Mouse (Mus musculus) kidney, adult 8-10 months (tissue): ENCODE measurements around the gene Mast4.

Experiments used
- DNase-seq, 2 experiments: peaks; one replicate each; pipeline ENCODE4 v3.0.0; 2022

Gene Mast4

DNA sequence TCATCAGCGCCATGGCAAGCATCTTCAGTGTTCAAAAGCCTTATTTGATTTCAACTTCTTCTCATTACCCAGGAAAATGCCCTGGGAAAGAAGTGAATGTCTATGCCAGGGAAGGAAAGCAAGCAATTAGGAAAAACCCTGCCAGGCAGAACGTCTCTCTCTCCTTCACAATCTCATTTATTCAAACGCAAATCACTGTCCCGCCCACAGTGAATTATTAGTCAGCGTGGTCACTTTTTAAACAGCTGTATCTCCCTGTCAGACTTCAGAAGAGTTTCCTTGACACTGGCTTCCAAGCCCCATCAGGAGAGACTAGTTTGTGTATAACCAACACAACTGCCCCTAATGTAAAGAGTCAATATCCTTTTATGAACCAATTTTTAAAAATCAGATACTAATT, 296.8 kb downstream of the Mast4 start:
- peak; percentile 41 to 65 for DNase-seq

DNA sequence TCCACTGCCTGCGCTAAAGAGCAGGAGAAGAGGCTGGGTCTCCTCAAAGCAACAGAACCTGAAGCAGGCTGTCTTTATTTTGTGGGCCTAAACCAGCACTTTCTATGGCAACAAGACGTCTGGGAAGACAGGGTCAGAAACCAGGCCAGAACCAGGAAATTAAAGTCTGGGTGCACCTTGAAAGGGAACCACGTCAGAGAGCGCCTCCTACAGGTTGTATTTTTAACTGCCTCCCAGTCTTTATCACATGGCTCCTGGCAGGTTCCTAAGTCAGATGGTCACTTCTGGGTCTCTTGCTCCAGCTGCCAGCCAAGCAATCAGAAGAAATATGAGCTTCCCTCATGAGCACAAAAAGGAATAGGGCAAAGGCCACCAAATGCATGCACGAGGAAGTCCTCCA, 304.9 kb downstream of the Mast4 start:
- DNase-seq: no peak

DNA sequence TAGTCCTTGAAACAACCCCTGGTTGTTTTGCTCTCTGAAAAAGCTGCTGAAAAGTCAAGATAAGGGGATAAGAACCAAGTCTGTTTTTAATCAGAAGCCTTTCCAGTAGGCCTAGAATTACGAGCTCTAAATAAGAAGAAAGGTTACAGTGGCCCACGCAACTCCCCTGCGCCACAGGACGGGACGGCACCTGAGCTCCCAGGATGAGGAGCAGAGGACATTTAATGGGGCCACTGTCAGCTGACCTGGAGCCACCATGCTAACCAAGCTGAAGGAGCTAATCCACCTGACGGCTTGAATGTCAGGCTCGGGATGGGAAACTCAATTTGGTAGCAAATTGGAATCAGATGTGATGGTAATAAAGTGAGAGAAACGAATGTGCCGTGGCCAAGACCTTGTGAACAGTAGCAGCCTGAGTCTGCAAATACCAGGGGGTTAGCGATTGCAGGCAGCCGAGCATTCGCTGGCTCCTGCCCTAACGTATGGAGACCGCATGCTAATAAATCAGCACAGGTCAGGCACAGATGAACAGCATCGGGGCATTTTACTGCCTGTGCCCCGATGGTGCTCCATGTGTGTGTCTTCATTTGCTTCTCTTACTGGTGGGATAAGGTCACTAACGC, 306.7 kb downstream of the Mast4 start:
- no peak for DNase-seq

DNA sequence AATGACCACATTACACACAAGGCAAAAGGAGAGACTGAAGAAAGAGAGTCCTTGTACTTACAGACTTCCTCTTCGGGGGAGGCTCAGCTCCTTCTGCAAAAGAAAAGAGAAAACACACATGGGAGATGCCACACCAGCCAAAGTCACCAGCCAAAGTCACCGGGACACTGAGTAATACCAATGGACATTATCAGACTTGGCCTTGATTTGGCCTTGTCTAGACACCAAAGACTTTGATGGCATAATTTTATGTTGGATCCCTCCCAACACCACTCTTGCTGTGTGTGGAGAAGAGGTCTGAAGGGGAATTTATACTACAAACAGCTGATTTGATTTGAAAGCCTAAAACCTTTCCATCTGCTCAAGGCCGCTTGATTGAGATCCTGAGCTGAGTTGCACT, 308.8 kb downstream of the Mast4 start:
- no peak for DNase-seq

DNA sequence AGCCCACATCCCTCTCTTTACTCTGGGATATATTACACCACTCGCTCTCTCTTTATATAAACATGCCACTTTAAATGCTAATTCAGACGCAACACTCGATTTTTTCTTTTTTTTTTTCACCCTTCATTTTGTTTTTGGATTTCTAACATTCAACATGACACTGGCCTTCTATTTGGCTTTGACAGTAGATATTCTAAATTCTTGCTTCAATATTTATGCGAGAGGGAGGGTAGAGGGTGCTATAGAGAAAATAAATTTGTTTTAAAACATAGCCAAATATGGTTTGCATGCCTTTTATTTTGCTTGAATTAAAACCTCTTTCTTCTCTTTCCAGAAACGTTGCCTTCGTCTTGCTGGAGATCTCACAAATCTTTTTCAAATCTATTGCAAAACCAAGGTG, 315.8 kb downstream of the Mast4 start:
- DNase-seq: no peak

DNA sequence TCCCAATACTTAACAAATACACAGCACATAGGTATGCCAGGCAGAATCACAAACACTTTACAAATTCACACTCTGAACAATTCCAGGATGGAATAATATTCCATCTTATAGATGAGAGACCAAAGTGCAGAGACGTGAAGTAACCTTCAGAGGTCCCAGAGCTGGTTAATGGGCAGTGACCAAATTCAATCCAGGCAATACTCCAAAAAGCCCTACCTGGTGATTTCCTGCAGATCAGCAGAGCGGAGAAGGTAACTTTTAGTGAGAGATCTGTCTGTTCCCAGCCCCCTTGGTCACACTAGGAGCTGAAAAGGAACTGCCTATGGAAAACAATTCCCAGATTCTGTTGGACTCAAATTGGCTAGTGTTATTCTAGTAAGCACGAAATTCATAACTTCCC, 316.6 kb downstream of the Mast4 start:
- peak in 1 of 2 experiments; percentile 15 for DNase-seq

DNA sequence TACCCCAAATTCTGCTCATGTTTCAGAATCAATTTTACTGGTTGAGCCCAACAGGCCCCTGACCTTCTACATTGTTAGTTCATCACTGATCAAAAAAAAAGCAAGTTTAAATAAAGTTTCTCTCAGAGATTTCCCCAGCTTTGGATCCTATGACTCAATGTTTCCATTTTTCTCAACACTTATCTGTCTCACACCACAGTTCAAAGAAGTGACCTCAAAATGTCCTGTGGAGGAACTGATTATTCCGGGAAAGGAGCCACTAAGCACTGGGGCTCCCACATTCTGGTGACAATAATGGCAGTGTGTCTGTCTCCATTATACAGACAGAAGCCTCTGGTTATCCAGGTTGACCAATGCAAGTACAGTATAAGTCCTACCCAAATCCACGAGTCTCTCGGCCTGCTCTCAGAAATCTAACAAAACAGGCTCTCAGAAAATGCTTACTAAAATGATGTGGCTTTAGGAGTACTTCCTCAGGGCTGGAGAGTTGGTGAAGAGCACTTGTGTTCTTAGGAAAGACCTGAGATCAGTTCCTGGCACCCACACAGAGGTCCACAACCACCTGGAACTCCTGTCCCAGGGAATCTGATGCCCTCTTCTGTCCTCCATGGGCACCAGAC, 319.1 kb downstream of the Mast4 start:
- DNase-seq: no peak

DNA sequence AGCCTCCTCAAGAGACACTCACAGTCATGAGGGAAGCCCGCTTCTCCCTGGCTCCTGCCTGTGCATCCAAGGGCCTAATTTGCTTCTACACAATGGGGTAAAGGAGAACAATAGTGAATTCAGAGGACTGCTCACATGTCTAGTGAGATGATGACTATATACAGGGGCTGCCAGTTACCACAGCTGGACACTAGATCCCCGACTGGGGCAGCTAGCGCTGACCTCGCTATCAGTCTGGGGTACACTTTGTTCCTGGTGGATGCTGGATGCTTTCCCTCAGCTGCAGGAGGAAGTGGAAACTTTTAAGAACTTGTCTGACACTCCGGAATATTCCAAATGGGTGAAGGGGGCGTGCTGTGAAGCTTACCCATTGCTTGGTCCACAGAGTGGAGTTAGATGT, 319.7 kb downstream of the Mast4 start:
- DNase-seq: no peak

DNA sequence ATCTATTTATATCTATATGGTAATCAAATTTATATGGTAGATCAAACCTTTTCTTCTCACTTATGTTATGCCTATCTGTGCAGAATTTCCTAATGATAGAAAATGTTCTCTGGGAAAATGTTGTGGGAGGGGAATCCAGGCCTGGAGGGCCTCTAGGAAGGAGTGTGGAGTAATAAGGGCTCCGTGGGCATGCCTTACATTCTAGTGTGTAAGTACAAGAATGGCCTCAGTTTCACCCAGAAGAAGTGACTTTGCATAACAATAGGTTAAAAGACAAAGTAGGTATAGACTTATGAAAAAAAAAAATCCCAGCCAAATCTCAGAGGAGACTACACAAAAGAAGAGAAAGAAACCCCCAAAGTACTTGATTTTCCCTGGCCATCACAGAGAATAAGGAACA, 320.1 kb downstream of the Mast4 start:
- no peak for DNase-seq

DNA sequence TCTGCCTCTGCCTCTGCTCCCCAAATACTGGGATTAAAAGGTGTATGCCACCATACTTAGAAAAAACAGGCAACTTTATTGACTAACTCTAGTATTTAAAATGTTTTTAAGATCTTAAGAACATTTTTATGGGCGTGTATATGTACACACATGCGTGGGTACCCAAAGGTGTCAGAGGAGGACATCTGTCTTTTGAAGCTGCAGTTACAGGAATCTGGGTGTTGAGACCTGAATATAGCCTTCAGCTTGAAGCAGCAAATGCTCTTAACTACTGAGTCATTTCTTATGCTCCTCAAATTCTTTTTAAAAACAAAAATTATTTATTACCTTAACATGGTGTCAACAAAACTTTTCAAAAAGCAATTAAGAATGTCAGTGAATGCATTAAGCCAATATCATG, 329.1 kb downstream of the Mast4 start:
- no peak for DNase-seq

DNA sequence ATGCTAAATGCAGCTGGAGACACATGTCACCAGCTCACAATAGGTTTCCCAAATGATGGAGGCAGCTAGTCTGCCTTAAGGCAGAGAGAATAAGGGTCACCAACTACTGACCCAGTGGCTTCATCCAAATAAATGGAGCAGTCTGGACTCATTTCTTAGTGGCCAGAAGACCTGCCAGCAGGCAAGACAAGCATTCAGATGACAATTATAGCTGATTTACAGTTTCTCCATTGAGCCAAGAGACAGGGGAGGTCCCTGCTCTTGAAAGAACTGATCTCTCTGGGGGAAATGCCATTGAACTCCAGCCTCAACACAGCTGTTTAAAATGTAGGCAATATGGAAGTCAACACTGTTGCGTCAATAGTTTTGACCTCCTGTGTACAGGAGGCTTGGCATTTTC, 332.5 kb downstream of the Mast4 start:
- DNase-seq: no peak

DNA sequence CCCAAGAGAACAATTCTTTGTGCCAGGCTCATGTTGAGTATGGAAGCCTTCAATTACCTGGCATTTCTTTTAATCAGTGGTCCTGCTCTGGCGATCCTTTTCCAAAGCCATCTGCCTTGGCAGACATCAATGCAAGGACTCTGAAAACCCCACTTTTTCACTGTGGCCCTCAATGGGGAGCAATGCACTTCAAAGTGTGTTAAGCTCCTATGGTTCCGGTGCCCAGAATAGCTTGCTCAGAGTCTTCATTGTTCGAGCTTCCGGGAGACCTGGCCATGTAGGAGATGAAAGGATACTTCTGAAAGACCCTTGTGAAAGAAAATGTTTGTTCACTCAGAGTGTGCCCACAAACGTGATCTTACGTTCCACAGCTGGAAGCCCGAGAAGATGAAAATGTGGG, 333.4 kb downstream of the Mast4 start:
- no peak for DNase-seq

DNA sequence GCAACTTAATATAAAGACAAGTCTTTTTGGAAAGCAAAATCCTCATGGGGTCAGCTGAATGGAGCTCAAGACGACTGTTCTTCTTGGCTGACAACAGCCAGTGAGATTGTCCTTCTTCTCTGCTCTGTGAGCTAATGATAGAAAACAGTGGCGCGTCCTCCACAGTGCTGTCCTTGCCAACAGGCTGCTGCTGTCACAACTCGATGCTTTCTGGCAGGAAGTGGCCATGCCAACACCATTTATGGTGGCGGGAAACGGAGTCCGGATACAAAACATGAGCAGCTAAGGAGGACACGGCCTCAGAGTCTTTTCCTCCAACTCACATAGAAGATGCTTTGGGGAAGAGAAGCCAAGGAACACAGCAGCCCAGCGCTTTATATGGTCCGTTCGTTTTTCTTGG, 340.2 kb downstream of the Mast4 start:
- no peak for DNase-seq

DNA sequence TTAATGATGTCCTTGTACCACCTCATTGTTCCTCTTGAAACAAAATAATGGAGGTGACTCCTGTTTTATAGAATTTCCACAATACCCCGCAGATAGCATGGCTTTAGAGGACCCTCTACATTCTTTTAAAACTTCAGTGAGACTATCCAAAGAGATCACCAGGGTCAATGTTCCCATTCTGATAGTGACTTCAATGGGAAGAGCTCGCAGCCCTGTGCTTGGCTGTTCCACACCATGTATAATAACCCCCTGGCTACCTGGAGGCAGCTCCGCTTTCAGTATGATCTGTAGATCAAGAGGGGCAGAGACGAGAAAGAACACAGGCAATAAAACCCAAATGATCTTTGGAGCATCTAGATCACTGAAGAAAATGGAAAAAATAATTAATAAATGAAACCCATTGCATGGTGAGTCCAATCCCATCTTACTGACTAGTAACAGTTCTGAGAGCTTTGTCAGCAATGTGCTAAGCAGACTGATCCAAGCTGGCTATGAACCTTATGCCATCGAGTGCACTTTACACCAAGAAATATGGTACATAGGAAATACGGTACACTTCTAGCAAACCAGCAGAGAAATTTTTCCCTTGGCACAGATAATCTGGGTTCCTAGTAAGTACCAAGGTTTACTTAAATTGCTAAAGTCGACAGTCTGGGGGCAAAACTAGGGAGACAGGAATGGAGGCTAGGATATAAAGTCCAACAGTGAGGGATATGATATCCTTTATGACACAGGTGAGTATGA, 341.4 kb downstream of the Mast4 start:
- DNase-seq: no peak

DNA sequence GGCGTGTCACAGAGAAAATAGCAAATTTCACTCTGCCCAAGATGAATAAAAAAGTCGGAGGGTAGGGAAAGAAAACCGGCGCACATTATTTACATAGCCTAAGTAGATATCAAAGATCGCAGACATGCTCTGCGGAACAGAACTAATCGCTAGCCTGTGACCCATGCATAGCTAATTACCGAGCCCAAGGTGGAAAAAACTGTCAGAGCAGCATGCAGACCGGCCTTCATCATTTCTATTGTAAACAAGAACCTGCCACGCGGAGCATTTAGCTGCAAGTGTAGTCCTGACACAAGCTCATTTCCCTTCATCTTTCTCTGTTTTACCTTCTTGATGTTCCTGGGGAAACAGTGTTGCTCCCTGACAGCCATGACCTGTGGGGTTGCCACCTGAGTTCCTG, 342.4 kb downstream of the Mast4 start:
- DNase-seq: no peak

DNA sequence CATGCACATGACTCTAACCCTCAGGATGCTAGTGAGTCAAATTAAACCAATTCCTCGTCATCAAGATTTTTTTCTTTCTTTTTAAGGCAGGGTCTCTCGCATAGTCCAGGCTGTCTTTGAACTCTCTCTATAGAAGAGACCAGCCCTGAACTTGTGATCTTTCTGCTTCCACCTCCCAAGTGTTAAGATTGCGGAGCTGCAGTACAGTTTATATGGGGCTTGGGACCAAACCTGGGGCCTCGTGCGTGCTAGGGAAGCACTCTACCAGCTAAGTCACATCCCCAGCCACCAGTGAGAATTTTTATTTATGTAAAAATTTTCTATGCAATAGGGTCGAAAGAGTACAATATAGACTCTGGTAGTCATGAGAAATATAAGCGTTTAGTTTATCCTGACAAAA, 343.1 kb downstream of the Mast4 start:
- DNase-seq: no peak

DNA sequence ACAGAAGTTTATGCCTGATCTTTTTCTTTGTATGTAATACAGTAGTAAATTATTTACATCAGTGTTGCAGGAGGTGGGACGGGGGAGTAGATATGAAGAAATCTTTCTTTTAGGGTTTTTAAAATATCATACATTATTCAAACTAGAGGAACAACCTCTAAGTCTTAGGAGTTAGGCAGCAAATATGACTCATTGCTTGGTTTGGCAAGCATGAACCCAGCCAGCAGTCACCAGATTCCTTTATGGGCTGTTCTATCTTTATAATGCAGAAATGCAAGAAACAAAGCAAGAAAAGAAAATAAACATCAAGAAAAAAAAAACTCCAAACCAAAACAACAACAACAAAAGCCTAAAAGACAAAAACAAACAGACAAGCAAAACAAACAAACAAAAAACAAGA, 344.2 kb downstream of the Mast4 start:
- DNase-seq: no peak

DNA sequence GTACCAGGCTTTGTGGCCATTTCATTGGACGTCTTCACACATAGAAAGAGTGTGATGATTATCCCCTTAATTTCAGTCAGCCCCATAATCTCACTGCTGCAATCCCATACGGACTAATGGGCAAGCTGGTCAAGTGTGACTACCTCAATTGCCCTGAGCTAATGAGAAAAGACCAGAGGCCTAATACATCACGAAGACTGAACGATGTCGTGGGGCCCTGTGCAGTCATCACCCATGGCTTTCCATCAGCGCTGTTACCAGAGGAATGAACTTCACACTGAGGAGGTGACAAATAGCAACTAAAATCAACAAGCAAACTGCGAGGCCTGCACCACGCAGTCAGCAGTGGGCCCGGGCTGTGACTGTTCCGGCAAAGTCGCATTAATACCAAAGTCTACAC, 344.7 kb downstream of the Mast4 start:
- DNase-seq: no peak

DNA sequence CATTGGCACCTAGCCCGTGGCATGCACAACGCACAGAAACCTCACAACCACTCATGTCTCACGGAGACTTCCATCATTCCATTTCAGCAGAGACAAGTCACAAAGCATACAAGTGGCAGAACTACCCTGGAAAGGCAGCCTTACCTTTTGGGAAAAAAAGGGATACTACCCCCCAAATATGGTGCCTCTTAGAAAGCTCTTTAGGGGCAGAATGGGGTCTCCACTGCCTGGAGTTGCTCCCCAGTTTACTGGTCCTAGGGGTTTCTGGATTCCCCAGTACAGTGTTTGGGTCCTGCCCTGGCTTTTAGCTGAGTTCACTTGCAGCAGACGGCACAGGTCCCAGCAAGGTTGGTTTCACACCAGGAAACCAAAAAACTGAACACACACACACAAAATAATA, 345.3 kb downstream of the Mast4 start:
- DNase-seq: no peak

DNA sequence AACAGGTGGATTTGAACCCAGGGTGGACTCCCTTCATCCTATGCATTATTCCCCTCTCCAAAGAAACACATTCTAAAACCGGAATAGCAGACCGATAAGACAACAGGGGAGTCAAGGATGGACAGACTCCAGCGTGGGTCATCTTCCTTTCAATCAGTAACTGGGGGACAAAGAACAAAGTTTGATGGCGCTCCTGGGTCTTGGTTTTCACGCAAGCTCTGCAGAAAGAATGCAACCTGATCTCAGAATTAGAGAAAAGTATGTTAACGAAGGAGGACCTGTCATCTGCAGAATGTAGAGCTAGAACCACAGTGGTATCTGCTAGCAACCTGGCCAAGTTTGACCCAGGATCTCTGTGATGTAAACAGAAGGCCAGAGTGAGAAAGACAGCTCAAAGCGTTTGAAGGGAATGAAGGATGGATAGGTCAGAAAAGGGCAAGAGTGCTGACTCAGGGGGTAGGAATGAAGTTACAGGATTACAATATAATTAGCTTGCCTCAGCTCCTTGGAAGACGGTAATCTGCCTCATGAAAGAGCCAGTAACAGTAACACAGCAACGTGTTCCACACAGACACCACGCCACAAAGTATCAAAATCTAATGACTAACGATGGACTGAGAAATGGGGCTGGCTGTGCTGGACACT, 345.9 kb downstream of the Mast4 start:
- peak; percentile 6 to 21 for DNase-seq

DNA sequence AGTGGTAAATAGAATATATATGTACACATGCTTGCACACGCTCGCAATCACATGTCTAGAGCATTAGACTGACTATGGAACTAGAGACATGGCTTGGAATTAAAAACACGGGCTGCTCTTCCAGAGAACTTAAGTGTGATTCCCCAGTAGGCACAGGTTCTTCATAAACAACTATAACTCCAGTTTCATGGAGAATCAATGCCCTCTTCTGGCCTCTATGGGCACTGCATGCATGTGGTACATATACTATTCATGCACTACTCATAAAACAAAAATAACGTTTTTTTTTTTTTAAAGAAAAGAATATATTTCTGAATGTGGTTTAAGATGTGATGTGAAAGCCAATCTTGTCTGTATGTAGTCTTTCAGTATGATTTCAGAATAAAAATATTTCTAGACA, 349.7 kb downstream of the Mast4 start:
- DNase-seq: no peak

DNA sequence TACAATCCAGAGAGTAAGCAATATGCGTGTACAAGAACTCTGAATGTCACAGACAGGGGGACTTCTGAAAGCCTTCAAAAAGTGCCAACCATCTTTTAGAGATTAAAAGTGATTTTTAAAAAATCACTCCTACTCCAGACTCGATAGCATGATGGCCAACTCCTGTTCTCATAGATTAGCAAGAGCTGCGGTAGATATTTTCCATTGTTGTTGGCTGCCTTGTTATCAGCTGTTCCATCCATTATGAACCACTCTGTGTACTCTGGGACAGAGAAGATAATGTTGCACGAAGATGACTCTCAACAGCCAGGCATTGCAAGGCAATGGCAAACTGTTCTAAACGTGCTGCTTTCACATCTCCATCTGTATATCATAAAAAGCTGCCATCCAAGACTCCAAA, 360.4 kb downstream of the Mast4 start:
- no peak for DNase-seq

DNA sequence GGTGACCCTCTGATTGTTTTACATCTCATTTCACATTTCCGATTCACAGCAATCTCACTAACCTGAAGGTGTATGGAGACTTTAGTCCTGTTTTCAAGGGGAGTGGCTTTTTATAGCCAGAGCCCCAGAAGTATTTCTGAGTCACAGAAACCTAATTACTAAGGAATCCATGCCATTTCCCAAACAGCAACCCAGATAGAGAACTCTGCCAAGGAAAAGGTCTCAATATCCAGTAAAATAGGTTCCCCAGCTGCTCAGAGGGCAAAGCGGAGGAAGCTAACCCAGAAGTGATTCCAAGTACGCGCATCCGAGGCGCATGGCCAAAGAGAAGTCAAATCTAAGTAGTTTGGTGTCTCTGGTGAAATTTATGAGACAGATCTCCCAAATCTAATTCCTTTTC, 370.8 kb downstream of the Mast4 start:
- DNase-seq: no peak
